Mouse (Mus musculus) spleen, postnatal 36 days (tissue): Measurements from ENCODE around the gene Coq2.

Experiments used
- DNase-seq, 2 experiments: peaks; one replicate each; pipeline ENCODE4 v3.0.0; 2022; ENCODE audit warnings: low spot score in 2 of 2, mixed read lengths in 1 of 2

The Coq2 gene

DNA sequence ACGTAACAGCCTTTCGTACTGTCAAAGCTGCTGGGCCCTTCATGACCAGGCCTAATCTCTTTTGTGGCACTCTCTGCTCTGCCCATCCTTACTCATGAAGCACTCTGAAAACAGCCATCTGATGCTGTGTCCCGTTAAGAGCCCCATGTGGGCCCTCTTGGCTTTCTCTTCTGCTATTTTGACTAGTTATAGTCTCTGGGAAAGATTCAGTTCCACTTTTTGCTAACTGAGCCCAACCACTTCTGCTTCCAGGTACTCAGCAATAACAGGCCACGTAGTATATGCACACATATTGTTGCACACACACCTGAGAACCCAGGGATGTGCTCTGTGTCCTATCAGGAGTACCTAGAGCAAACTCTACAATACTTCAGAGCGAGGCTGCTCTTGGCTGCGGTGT lies 11.9 kb downstream of the Coq2 start:
- peak; percentile 80 to 87 for DNase-seq

DNA sequence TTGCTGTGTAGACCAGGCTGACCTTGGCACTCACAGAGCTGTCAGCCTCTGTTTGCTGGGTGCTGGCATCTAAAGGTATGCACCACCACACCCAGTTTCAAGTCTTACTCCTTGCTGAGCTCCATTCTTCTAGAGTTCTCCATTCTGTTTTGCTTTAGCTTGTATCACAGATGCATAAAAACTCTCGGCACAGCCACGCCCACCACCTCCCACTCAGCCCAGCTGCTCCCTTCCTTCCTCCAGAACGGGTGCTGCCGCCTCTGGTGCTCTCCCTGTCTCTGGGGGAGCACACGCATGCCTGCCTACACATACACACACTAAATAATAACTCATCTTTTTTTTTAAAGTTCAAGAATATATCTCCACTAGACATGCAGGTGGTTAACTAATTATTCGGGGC lies 16.5 kb downstream of the Coq2 start:
- DNase-seq: peak in 1 of 2 experiments; percentile 47

DNA sequence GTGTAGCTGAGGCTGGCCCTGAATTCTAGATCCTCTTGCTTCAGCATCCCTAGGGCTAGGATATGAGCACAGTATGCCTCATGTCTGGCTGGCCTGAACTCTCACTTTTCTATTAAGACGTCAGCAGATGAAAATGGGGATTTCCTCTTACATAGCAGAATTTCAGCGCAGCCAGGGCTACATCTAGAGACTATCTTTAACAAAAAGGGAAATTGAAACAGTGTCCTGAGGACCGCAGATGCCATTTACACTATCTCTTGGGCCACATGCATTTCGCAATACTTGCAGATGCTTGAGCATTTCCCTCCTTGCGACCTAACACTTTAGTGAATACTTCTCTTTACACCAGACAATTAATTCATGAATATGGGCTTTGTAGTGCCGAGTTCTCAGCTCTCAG lies 18.6 kb downstream of the Coq2 start:
- DNase-seq: peak; percentile 54 to 68

DNA sequence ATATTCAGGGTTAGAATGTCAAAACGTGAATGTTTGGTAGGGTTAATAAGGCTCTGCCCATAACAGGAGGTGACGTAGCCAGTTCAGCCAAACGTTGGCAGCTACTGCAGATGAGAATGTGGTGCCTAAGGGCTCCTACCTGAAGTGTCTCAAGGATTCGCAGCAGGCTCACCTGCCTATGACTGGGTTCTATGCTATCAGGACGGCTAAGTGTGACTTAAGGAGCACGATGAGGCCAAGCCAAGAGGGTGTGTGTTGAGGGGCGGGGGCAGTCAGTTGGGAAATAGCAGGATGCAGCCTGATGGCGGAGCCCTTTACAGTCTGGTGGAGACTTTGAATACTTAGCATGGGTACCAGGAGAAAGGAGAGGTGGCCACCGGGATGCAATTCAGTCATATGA lies 22.6 kb downstream of the Coq2 start:
- no peak for DNase-seq

GRCm38 (mm10) chr5:100651486-100651885 lies 23.5 kb downstream of the Coq2 start:
- no peak for DNase-seq

GRCm38 (mm10) chr5:100650969-100651368 lies 24.0 kb downstream of the Coq2 start:
- no peak for DNase-seq

DNA sequence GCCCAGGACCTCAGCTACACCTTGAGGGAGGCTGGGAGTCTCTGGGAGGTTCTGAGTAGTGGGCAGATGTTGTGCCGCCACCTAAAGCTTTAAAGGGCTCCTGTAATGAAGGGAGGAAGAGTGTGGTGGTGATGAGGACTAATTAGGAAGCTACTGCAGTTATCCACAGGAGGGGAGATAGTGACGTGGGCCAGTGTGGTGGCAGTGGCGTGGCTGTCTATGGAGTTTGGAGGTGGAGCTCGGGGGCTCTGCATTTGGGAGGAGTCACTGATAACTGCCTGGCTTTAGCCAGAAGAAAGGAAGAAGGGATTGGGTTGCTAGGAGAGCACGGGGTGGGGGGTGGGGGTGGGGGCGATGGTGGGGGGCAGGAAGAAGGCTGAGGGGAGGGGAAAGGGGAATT lies 26.4 kb downstream of the Coq2 start:
- no peak for DNase-seq

GRCm38 (mm10) chr5:100648046-100648445 lies 26.9 kb downstream of the Coq2 start:
- no peak for DNase-seq

- DNase-seq: no peak
Observed at GRCm38 (mm10) chr5:100646558-100646957, 28.4 kb downstream of the Coq2 start.

DNA sequence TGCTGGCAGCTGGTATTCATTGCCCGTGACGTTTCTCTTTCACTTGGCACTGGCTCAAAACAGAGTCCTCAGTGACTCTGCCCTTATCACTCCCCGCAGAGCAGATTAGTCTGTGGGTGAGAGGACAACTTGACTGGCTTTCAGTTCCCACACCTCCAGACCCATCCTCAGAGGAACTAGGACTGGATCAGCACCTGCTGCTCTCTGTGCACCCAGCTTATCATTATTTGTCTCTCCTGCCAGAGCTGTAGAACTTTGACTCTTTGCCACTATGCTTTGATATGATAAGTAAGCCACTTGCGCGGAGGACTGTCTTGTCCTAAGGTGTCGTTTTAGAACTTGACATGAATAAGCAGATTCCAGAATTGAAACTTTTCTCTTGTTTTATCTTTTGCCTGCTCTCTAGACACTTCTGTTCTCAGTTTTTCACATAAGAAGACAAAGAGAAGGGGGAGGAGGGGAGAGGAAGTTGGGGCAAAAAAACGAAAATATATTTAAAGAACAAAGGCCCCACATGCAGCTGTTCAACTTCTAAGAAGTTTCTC lies 30.9 kb downstream of the Coq2 start:
- peak; percentile 80 to 83 for DNase-seq

DNA sequence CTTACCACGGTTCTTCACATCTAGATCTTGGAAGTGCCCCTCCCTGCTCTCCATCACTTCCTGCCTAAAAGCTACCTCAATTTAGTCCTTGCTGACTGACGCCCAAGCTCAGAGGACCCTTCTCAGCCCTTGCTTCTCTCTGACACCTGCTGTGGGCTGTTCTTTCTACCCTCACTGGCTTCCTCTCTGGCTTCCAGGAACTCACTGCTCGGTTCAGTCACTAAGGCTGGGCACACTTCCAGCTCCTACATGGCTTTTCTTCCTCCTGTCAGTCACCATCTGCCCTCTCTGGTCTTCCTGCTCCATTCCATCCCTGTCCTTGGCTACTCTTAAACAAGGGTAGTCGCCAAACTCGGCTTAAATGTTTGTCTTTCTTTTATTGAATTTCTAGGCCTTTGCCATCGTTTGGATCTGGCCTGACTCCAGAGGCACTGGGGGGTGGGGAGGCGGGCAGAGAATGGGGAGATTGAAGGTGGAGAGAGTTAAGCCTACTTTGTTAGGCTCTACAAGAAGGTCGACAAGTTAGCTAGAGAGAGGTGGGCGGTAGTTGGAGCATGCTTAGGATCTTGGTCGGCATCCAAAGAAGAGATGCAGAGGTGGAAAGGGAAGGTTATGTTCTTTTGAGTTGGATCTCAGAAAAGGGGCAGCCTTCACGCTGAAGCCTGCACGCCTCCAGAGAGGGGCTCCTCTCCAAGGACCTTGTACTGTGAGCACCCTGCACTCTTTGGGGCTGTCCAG lies 31.5 kb downstream of the Coq2 start:
- peak; percentile 68 to 72 for DNase-seq

- DNase-seq: no peak
Observed at GRCm38 (mm10) chr5:100642316-100642715, 32.6 kb downstream of the Coq2 start.

DNA sequence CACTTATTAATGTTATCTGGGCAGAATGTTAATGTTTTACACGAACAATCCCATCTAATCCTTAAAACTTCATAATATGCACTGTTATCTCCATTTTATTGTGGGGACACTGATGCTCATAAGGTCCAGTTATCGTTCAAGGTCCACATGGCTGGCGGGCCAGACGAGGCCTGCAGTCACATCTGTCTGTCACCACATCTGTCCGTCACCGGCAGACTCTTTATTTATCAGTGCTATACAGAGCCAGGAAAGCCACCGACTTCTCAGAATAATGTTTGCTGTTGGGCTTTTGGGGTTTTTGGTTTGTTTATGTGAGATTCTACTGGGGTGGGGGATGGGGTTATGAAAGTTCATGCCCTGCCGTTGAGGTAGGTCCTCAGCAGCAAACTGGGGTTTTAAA lies 36.5 kb downstream of the Coq2 start:
- DNase-seq: peak; percentile 38 to 47

DNA sequence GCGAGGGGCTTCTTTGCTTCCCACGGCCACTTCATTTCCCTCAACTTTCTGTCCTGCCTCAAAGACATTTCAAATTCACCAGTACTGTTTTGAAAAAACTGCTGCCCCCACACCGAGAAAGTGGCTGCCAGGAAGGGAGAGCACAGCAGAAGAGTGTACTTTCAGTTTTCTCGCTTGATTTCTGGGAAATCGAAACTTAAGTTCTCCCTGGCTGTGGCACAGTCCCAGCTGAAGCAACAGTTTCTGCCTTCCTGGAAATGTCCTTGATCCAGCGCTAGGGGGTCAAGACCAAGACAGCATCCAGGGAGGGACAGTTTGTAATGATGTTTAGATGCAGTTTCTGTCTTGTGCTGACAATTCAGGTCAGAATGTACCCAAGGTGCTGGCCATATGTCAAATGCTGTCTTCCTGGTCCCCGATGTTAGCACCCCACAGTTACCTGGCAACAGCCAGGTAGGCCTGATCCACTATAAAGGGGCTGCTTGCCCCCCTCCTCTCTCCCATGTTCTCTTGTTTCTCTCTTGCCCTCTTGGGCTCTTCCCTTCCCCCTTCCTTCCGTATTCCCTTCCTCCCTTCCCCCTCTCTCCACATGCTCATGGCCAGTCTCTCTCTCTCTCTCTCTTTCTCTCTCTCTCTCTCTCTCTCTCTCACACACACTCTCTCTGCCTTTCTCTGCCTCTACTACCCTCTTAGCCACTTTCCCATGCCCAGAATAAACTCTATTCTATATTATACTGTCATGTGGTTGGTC lies 38.0 kb downstream of the Coq2 start:
- DNase-seq: peak; percentile 49 to 58

DNA sequence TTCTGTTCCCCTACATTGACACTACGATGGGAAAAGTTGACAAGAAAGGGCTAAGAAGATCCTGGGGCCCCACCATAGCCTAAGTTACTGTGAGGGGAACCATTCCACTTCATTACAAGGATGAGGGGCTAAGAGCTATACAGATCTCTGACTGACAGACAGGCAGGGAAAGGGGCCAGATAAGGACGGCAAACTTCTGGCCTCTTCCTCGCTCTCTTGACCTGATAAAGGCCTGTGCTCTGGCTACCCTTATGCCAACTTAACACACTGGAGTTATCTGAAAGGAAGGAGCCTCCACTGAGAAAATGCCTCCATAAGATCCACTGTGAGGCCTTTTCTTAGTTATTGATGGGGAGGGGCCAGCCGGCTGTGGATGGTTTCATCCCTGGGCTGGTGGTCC lies 39.0 kb downstream of the Coq2 start:
- peak in 1 of 2 experiments; percentile 31 for DNase-seq

DNA sequence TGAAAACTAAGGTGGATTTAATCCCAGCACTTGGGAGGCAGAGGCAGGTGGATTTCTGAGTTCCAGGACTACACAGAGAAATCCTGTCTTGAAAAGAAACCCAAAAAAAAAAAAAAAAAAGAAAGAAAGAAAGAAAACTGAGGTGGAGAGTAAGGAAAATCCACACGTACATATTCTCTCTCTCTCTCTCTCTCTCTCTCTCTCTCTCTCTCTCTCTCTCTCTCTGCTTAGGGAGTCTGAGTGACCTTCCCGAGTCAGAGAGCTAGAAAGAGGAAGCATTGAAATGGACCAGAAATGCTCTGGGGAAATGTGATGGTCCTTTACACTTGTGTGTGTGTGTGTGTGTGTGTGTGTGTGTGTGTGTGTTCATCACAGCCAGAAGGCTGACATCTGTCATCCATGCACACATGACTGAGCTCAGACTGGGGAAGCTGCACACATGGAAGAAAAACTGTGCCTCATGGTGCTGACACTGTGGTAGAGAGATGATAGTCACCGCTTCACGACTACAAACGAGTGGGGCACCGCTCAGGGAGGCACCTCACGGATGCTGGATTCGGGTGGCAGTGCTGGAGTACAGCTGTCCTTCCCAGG lies 40.0 kb downstream of the Coq2 start:
- DNase-seq: peak; percentile 70 to 76

- peak; percentile 43 to 60 for DNase-seq
Observed at GRCm38 (mm10) chr5:100632540-100633129, 42.3 kb downstream of the Coq2 start.

DNA sequence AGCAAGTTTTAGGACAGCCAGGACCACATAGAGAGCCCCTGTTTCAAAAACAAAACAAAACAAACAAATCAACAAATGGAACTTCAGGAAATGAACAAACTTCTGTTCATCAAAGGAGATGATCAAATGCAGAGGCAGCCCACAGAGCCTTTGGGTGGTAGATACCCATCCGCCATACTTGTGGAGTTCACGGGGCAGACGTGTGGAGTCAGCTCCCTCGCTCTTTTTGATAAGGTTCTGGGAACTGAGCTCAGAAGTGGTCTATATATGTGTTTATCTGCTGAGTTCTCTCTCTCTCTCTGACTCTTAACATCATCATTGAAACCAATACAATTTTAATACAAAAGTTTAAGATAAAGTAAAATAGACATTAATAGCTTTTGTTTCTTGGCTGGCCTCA lies 46.1 kb downstream of the Coq2 start:
- DNase-seq: no peak

DNA sequence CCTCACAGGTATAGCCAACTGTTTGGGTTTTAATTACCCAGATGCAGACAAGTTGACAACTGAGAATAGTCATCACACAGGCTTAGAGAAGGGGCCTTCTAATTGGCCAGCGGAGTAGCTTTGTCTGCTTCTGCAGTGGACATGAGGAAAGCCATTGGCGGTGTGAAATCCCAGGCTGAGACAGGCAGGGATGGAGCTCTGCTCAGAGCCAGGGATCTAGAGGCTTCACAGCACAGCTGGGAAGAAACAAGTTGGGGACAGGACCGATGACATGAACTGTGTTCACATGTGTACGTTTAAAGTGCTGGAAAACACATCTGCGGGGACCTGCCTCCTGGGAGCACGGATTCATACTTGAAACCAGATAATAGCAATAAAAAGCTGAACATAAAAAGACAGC lies 48.4 kb downstream of the Coq2 start:
- DNase-seq: no peak

DNA sequence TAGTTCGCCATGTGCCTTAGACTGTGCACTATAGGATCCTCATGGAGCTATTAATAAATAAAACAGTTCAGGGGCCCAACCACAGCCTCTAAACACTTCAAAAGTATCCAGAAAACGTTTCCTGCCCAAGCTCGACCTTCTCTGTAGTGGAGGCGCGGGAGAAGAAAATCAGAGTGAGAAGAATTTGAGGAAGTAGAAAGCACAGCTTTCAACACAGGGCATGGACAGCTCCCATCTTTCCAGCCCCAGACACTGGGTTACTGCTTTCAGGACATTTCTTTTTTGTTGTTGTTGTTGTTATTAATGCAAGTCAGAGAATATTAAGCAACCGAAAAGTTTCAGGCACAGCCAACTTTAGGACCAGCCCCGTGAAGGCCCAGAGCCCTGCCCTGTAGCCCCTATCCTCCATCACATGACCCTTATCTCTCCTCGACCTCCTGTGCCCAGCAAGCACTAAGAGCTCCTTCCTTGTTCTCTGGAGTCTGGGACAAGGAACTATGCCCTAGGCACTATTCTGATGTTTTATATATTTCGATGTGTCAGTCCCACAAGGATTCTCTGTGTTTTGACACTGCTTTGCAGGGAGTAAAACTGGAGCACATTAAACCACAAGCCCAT lies 50.1 kb downstream of the Coq2 start:
- no peak for DNase-seq

GRCm38 (mm10) chr5:100622509-100623163 lies 52.3 kb downstream of the Coq2 start:
- no peak for DNase-seq
